Mouse (Mus musculus) right cerebral cortex, adult 18-20 months (tissue): ENCODE data around the gene Serpina3i.

Experiments used
- DNase-seq: peaks from one replicate; pipeline ENCODE4 v3.0.0; 2022; ENCODE audit warnings: mixed read lengths

The Serpina3i gene

GRCm38 (mm10) chr12:104298049-104298448 is 35.1 kb downstream of the Serpina3i start:
- DNase-seq, result peak; percentile 25

DNA sequence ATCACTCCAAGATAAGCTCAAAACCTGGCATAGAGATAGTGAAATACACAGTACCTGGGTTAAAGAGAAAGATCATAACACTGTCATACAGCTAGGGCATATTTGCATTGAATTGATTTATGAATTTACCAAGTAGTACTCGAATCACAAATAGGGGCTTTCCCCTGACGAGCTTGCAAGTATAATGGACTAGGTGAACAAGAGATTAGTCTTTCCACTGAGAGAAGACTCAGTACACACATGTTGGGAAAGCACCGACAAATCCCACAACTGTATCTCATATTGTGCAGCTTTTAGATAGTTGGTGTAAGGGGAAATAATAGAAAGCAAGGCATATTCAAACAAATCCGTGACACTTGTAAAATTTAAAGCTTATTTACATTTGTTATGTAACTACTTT is 43.1 kb downstream of the Serpina3i start:
- no peak for DNase-seq

- no peak for DNase-seq
Measured at GRCm38 (mm10) chr12:104314253-104314652, 51.3 kb downstream of the Serpina3i start, which contains the start of gene Serpina3j. Gene Serpina3j, plus strand, starts transcription at chr12:104314553.
